Mouse (Mus musculus) MEL (cell line): ENCODE results near the gene Plaur.

Experiments
- CHD2 ChIP-seq: IDR thresholded peaks from 2 replicates; pipeline ENCODE4 v1.6.1; 2011; ENCODE audit warnings: low read length, improper control_type of control experiment
- CTCF ChIP-seq, 3 experiments: IDR thresholded peaks in 2 of 3; conservative IDR thresholded peaks in 1 of 3; 2 replicates each; pipeline ENCODE4 v1.5.1; 2011 to 2012; ENCODE audit warnings: low read length in 3 of 3, low read depth in 2 of 3, mild to moderate bottlenecking in 2 of 3, improper control_type of control experiment in 1 of 3, inconsistent platforms in 1 of 3, mixed read lengths in 1 of 3, moderate library complexity in 1 of 3; ENCODE audit not compliant: control insufficient read depth in 1 of 3, insufficient read depth in 1 of 3, poor library complexity in 1 of 3, severe bottlenecking in 1 of 3
- JUND ChIP-seq: IDR thresholded peaks from 2 replicates; pipeline ENCODE4 v1.6.1; 2011; ENCODE audit warnings: low read depth, mild to moderate bottlenecking, improper control_type of control experiment, low read length
- MEF2A ChIP-seq: IDR thresholded peaks from 2 replicates; pipeline ENCODE4 v1.6.1; 2014; ENCODE audit warnings: low read depth, mild to moderate bottlenecking, inconsistent platforms, low read length, improper control_type of control experiment; ENCODE audit not compliant: poor library complexity, insufficient replicate concordance, severe bottlenecking; ENCODE audit errors: extremely low read depth
- NELFE ChIP-seq: IDR thresholded peaks from 2 replicates; pipeline ENCODE4 v1.6.1; 2011; ENCODE audit warnings: low read depth, low read length, improper control_type of control experiment

- no peak for TF ChIP-seq MEF2A
- TF ChIP-seq JUND, result no peak
- no peak for TF ChIP-seq CTCF (IDR thresholded peaks at IDR 0.05 in 2 of 3, conservative IDR thresholded peaks at IDR 0.05 in 1 of 3; ENCODE audit: control insufficient read depth in 1 of 3, insufficient read depth in 1 of 3, low read depth in 2 of 3, low read length in 3 of 3, poor library complexity in 1 of 3, severe bottlenecking in 1 of 3)
- no peak for TF ChIP-seq CHD2
- TF ChIP-seq NELFE, result no peak
Measured at GRCm38 (mm10) chr7:24480121-24480941, 18.0 kb downstream of the Plaur start.
